Comparison of ENCODE assay signal across 25 mouse cellular contexts in genomic region chr2:125438381-125438780, GRCm38 (mm10).
"Had no signal": no experiment of that assay in that cellular context is flagged by ENCODE, and none has a peak within 500 bp of the region (broad histone marks: within the 10 kb centered on the region; RNA-seq: fewer than 3 reads in every experiment).

No protein-coding gene starts in this region.

- H3K4me1 ChIP-seq: hindbrain, embryonic 10.5 days; hindbrain, embryonic 12.5 days; intestine, embryonic 15.5 days; liver, embryonic 12.5 days had no signal

- H3K9me3 ChIP-seq: heart, embryonic 15.5 days; hindbrain, embryonic 10.5 days; hindbrain, embryonic 12.5 days; intestine, embryonic 15.5 days; limb, embryonic 15.5 days; liver, embryonic 12.5 days had no signal

- H3K4me3 ChIP-seq: gastrocnemius, adult 2 months; heart, adult 2 months; heart, embryonic 13.5 days; heart, embryonic 15.5 days; hindbrain, embryonic 10.5 days; hindbrain, embryonic 12.5 days; intestine, embryonic 15.5 days; layer of hippocampus, adult 2 months; limb, embryonic 13.5 days; limb, embryonic 15.5 days; liver, embryonic 12.5 days had no signal

- DNase-seq: gastrocnemius, adult 2 months; gastrocnemius, postnatal 10 days; gastrocnemius, postnatal 25 days; heart, adult 2 months; heart, postnatal 4 days; kidney, adult 18-20 months; kidney, adult 8-10 months; kidney, postnatal 10 days; kidney, postnatal 25 days; kidney, postnatal 4 days; left cerebral cortex, postnatal 4 days had no signal

- H3K27ac ChIP-seq: gastrocnemius, adult 2 months; heart, adult 2 months; heart, embryonic 13.5 days; heart, embryonic 15.5 days; hindbrain, embryonic 10.5 days; hindbrain, embryonic 12.5 days; hindbrain, embryonic 14.5 days; intestine, embryonic 15.5 days; layer of hippocampus, adult 2 months; limb, embryonic 13.5 days; limb, embryonic 15.5 days; liver, embryonic 12.5 days had no signal

- ATAC-seq: hindbrain, embryonic 16.5 days; inflammation-experienced regulatory T-cells, adult 6 months; intestine, embryonic 15.5 days; intestine, postnatal 0 days; liver, embryonic 12.5 days had no signal

- H3K4me2 ChIP-seq: heart, embryonic 11.5 days; heart, embryonic 13.5 days; heart, embryonic 15.5 days; hindbrain, embryonic 12.5 days; hindbrain, embryonic 14.5 days; intestine, embryonic 15.5 days; limb, embryonic 13.5 days; limb, embryonic 15.5 days; liver, embryonic 12.5 days had no signal

- H3K9ac ChIP-seq: heart, embryonic 13.5 days; heart, embryonic 15.5 days; hindbrain, embryonic 12.5 days; hindbrain, embryonic 14.5 days; intestine, embryonic 15.5 days; limb, embryonic 13.5 days; limb, embryonic 15.5 days; liver, embryonic 12.5 days had no signal

- H3K36me3 ChIP-seq: heart, embryonic 15.5 days; hindbrain, embryonic 10.5 days; hindbrain, embryonic 12.5 days; intestine, embryonic 15.5 days; limb, embryonic 13.5 days; liver, embryonic 12.5 days had no signal

- H3K27me3 ChIP-seq: heart, embryonic 13.5 days; heart, embryonic 15.5 days; hindbrain, embryonic 12.5 days; intestine, embryonic 15.5 days; limb, embryonic 13.5 days; limb, embryonic 15.5 days; liver, embryonic 12.5 days had no signal
